Mouse (Mus musculus) liver, adult 2 months (tissue): ENCODE data around the gene Gpm6b.

Source experiments
- CTCF ChIP-seq: fragments of 200-500 bp; IDR thresholded peaks from 2 replicates; pipeline ENCODE4 v1.5.1; 2011; ENCODE audit warnings: low read depth, low read length, control low read depth
- POLR2A ChIP-seq: fragments of 200-500 bp; IDR thresholded peaks from 2 replicates; pipeline ENCODE4 v1.6.1; 2011; ENCODE audit warnings: low read length, control low read depth; ENCODE audit not compliant: insufficient read depth; ENCODE audit errors: extremely low read depth

- no peak for TF ChIP-seq CTCF
- no peak for TF ChIP-seq POLR2A
Measured at GRCm38 (mm10) chrX:166327621-166328020, 88.9 kb downstream of the Gpm6b start.
